Mouse (Mus musculus): Measurements from ENCODE around the gene Zfp622. TPM values are rescaled to one million over a fixed set of nuclear protein-coding genes. Genes with fewer than 3 reads are reported as not detected.

Gene Zfp622
- total RNA-seq, 2 experiments from 2014 or later: 21.1 to 22.2 TPM

Small RNAs within 50 kb of the gene (microRNA-seq; reads per million reads assigned to microRNA genes)
- 0.83 reads per million for gene Mir7212

Other genes starting within 250 kb of the Zfp622 start
- gene Retreg1, start 141.2 kb upstream of the Zfp622 start, total RNA-seq (2021): 100 to 1,000 TPM; 206 to 227 TPM

Measured in heart, postnatal 25 days (tissue).